Mouse (Mus musculus) forebrain, embryonic 10.5 days (tissue): ENCODE results near the gene Hoxb4. TPM values are rescaled to one million over a fixed set of nuclear protein-coding genes. Genes with fewer than 3 reads are reported as not detected.

Source experiments
- DNase-seq: peaks from one replicate; pipeline ENCODE4 v3.0.0-alpha.2; 2017; ENCODE audit warnings: low spot score; ENCODE audit errors: extremely low spot score
- H3K27ac ChIP-seq: fragments of 300-500 bp; sonication (generic); 2 replicates; pipeline ENCODE4 v1.5.1; 2016; ENCODE audit warnings: mild to moderate bottlenecking
- H3K27me3 ChIP-seq: fragments of 300-500 bp; sonication (generic); 2 replicates; pipeline ENCODE4 v1.6.1; 2016; ENCODE audit warnings: mild to moderate bottlenecking; ENCODE audit not compliant: poor library complexity, severe bottlenecking
- H3K36me3 ChIP-seq: fragments of 300-500 bp; sonication (generic); replicated peaks from 2 replicates; pipeline ENCODE4 v1.6.1; 2016; ENCODE audit warnings: mild to moderate bottlenecking, moderate library complexity
- H3K4me1 ChIP-seq: fragments of 300-500 bp; sonication (generic); 2 replicates; pipeline ENCODE4 v1.6.1; 2016
- H3K4me3 ChIP-seq: fragments of 300-500 bp; sonication (generic); 2 replicates; pipeline ENCODE4 v1.5.1; 2016; ENCODE audit warnings: mild to moderate bottlenecking, moderate library complexity
- H3K9me3 ChIP-seq: fragments of 300-500 bp; sonication (generic); 2 replicates; pipeline ENCODE4 v1.6.1; 2016; ENCODE audit warnings: mild to moderate bottlenecking, moderate library complexity
- WGBS: fragments of 180-500 bp; shearing (Covaris S2); methylation state at CpG from one replicate; pipeline ENCODE4 v1.1.7; 2016; 5-methylcytosine and 5-hydroxymethylcytosine counted together
- polyA plus RNA-seq: library from polyadenylated mRNA; unstranded; fragments of >200 nt; fragmentation: Nextera tagmentation; extraction: Ambion mirVana; gene quantifications from 2 replicates; pipeline ENCODE4 v1.2.1, GENCODE M21; 2016

Gene Hoxb4
- polyA plus RNA-seq, 1 experiment from 2014 or later: not detected

- H3K27ac ChIP-seq: no peak overlapping the region
- peaks cover 100% of the 10 kb centered on the region for H3K27me3 ChIP-seq
- no peak for DNase-seq
- no peaks in the 10 kb centered on the region for H3K9me3 ChIP-seq
- no peak overlapping the region for H3K4me3 ChIP-seq
- 5% methylated on average over 8 of the region's 8 CpGs for WGBS
- peaks cover 25% of the 10 kb centered on the region for H3K4me1 ChIP-seq
- H3K36me3 ChIP-seq: no peaks in the 10 kb centered on the region
Measured at GRCm38 (mm10) chr11:96280399-96281378, 37.4 kb upstream of the Hoxb4 start.

GRCm38 (mm10) chr11:96281396-96281795, 36.7 kb upstream of the Hoxb4 start:
- DNase-seq: no peak
- Histone ChIP-seq H3K4me1 (peaks cover 28% of the 10 kb centered on the region), H3K27ac (no peak overlapping the region), H3K9me3 (no peaks in the 10 kb centered on the region), H3K36me3 (no peaks in the 10 kb centered on the region), H3K4me3 (no peak overlapping the region), H3K27me3 (peaks cover 100% of the 10 kb centered on the region)
- WGBS: 4% methylated on average over 18 of the region's 18 CpGs

- no peak within 1 kb of the TSS for H3K4me3 ChIP-seq
- no peaks in the 10 kb centered on the region for H3K36me3 ChIP-seq
- H3K4me1 ChIP-seq: peaks cover 34% of the 10 kb centered on the region
- peaks cover 100% of the 10 kb centered on the region for H3K27me3 ChIP-seq
- WGBS: 1% methylated on average over 27 of the region's 27 CpGs
- no peak within 1 kb of the TSS for H3K27ac ChIP-seq
- no peaks in the 10 kb centered on the region for H3K9me3 ChIP-seq
- no peak for DNase-seq
Measured at GRCm38 (mm10) chr11:96281855-96282570, 36.1 kb upstream of the Hoxb4 start, which contains the start of gene Hoxb8. Gene Hoxb8, plus strand, starts transcription at chr11:96281905.

- no peak for DNase-seq
- Histone ChIP-seq H3K9me3 (no peaks in the 10 kb centered on the region), H3K36me3 (no peaks in the 10 kb centered on the region), H3K27ac (no peak overlapping the region), H3K4me1 (peaks cover 36% of the 10 kb centered on the region), H3K4me3 (no peak overlapping the region), H3K27me3 (peaks cover 100% of the 10 kb centered on the region)
- WGBS: under 1% methylated on average over 49 of the region's 49 CpGs
Measured at GRCm38 (mm10) chr11:96282795-96283430, 35.2 kb upstream of the Hoxb4 start.

- peaks cover 36% of the 10 kb centered on the region for H3K4me1 ChIP-seq
- peak overlapping the region; percentile 38 for H3K4me3 ChIP-seq
- no peaks in the 10 kb centered on the region for H3K36me3 ChIP-seq
- H3K27ac ChIP-seq: no peak overlapping the region
- H3K27me3 ChIP-seq: peaks cover 100% of the 10 kb centered on the region
- under 1% methylated on average over 49 of the region's 49 CpGs for WGBS
- no peaks in the 10 kb centered on the region for H3K9me3 ChIP-seq
- DNase-seq: no peak
Measured at GRCm38 (mm10) chr11:96284041-96284749, 33.9 kb upstream of the Hoxb4 start.

GRCm38 (mm10) chr11:96284774-96285734, 33.0 kb upstream of the Hoxb4 start:
- H3K27me3 ChIP-seq: peaks cover 100% of the 10 kb centered on the region
- no peaks in the 10 kb centered on the region for H3K9me3 ChIP-seq
- peaks cover 36% of the 10 kb centered on the region for H3K4me1 ChIP-seq
- DNase-seq: no peak
- WGBS: 1% methylated on average over 36 of the region's 37 CpGs
- H3K4me3 ChIP-seq: peak overlapping the region; percentile 38; the same call in 1 of the 2 replicates
- no peak overlapping the region for H3K27ac ChIP-seq
- no peaks in the 10 kb centered on the region for H3K36me3 ChIP-seq

- Histone ChIP-seq H3K36me3 (no peaks in the 10 kb centered on the region), H3K27ac (no peak within 1 kb of the TSS), H3K9me3 (no peaks in the 10 kb centered on the region), H3K4me1 (peaks cover 36% of the 10 kb centered on the region), H3K4me3 (peak within 1 kb of the TSS; percentile 33), H3K27me3 (peaks cover 100% of the 10 kb centered on the region)
- WGBS: 1% methylated on average over 43 of the region's 43 CpGs
- DNase-seq: no peak
Measured at GRCm38 (mm10) chr11:96285771-96286738, 32.0 kb upstream of the Hoxb4 start, which contains the start of gene Hoxb7. Gene Hoxb7, plus strand, starts transcription at chr11:96286623.

GRCm38 (mm10) chr11:96286739-96287385, 31.2 kb upstream of the Hoxb4 start:
- no peaks in the 10 kb centered on the region for H3K36me3 ChIP-seq
- no peak for DNase-seq
- peaks cover 100% of the 10 kb centered on the region for H3K27me3 ChIP-seq
- WGBS: under 1% methylated on average over 55 of the region's 55 CpGs
- peak overlapping the region; percentile 33 for H3K4me3 ChIP-seq
- H3K27ac ChIP-seq: no peak overlapping the region
- H3K4me1 ChIP-seq: peaks cover 36% of the 10 kb centered on the region
- no peaks in the 10 kb centered on the region for H3K9me3 ChIP-seq

- peaks cover 36% of the 10 kb centered on the region for H3K4me1 ChIP-seq
- H3K36me3 ChIP-seq: no peaks in the 10 kb centered on the region
- H3K27ac ChIP-seq: no peak overlapping the region
- no peaks in the 10 kb centered on the region for H3K9me3 ChIP-seq
- no peak for DNase-seq
- 0% methylated on average over 9 of the region's 9 CpGs for WGBS
- no peak overlapping the region for H3K4me3 ChIP-seq
- H3K27me3 ChIP-seq: peaks cover 100% of the 10 kb centered on the region
Measured at GRCm38 (mm10) chr11:96287411-96287810, 30.7 kb upstream of the Hoxb4 start.
